Mouse (Mus musculus): ENCODE results near the gene Atp6v1f. TPM values are rescaled to one million over a fixed set of nuclear protein-coding genes. Genes with fewer than 3 reads are reported as not detected.

Atp6v1f gene
- total and polyA plus RNA-seq, 2 experiments from 2014 or later, result 302 to 361 TPM

GRCm38 (mm10) chr6:29484716-29485559 lies 17.4 kb downstream of the Atp6v1f start:
- DNase-seq (ENCODE audit: low spot score), result peak; percentile 75
- Histone ChIP-seq H3K9me3 (ENCODE audit: low read length) (no peaks in the 10 kb centered on the region), H3K36me3 (ENCODE audit: insufficient read depth, low read length) (no peaks in the 10 kb centered on the region), H3K9ac (replicated peaks; ENCODE audit: low read length, poor library complexity, severe bottlenecking) (no peak overlapping the region), H3K4me3 (ENCODE audit: low read depth, low read length) (peak overlapping the region; percentile 18; the same call in 1 of the 2 replicates), H3K27ac (ENCODE audit: low read depth, low read length) (no peak overlapping the region), H3K4me1 (ENCODE audit: insufficient read depth, low read length) (no peaks in the 10 kb centered on the region), H3K4me2 (ENCODE audit: low read depth, low read length, poor library complexity, severe bottlenecking) (peak overlapping the region; percentile 41), H3K27me3 (ENCODE audit: insufficient read depth, low read length) (peaks cover 17% of the 10 kb centered on the region; the same call in 1 of the 2 replicates)
- ATAC-seq (ENCODE audit: low FRiP score), result peak; percentile 36
- peak; percentile 91 for TF ChIP-seq CTCF (IDR thresholded peaks at IDR 0.05)
- WGBS, result 8% methylated on average over 25 of the region's 26 CpGs

GRCm38 (mm10) chr6:29485951-29486350 lies 18.4 kb downstream of the Atp6v1f start:
- WGBS, result 47% methylated on average over 2 of the region's 2 CpGs
- H3K9ac ChIP-seq (replicated peaks; ENCODE audit: low read length, poor library complexity, severe bottlenecking), result no peak overlapping the region
- TF ChIP-seq CTCF (IDR thresholded peaks at IDR 0.05), result no peak

DNA sequence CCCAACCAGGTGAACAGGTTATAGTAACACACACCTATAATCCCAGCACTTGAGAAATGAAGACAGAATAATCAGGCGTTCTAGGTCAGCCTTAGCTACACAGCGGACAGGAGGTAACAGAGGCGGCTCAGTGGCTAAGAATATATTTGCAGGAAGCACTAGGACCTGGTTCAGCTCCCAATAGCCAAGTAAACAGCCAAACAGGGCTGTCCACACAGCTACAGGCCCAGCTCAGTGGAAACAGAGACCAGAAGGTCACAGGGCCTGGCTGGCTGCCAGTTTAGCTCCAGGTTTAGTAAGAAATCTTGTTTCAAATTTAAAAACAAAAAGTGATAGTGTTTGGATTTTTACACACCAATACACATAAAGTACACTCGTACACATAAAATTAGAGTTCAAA lies 26.6 kb downstream of the Atp6v1f start:
- WGBS, result 90% methylated on average over 4 of the region's 4 CpGs
- peaks cover 9% of the 10 kb centered on the region; the same call in 1 of the 2 replicates for H3K4me1 ChIP-seq (ENCODE audit: insufficient read depth, low read length)
- no peak for ATAC-seq (ENCODE audit: low FRiP score)

More at GRCm38 (mm10) chr6:29485951-29486350, 18.4 kb downstream of the Atp6v1f start:
- Histone ChIP-seq H3K4me2 (ENCODE audit: low read depth, low read length, poor library complexity, severe bottlenecking) (no peak overlapping the region), H3K4me3 (ENCODE audit: low read depth, low read length) (no peak overlapping the region), H3K27me3 (ENCODE audit: insufficient read depth, low read length) (peaks cover 17% of the 10 kb centered on the region; the same call in 1 of the 2 replicates), H3K4me1 (ENCODE audit: insufficient read depth, low read length) (no peaks in the 10 kb centered on the region), H3K27ac (ENCODE audit: low read depth, low read length) (no peak overlapping the region), H3K9me3 (ENCODE audit: low read length) (no peaks in the 10 kb centered on the region), H3K36me3 (ENCODE audit: insufficient read depth, low read length) (no peaks in the 10 kb centered on the region)
- ATAC-seq (ENCODE audit: low FRiP score), result no peak
- DNase-seq (ENCODE audit: low spot score), result no peak

GRCm38 (mm10) chr6:29496270-29496669 lies 28.8 kb downstream of the Atp6v1f start:
- H3K4me1 ChIP-seq (ENCODE audit: insufficient read depth, low read length), result peaks cover 9% of the 10 kb centered on the region; the same call in 1 of the 2 replicates
- H3K9me3 ChIP-seq (ENCODE audit: low read length), result no peaks in the 10 kb centered on the region
- no peak for DNase-seq (ENCODE audit: low spot score)
- H3K4me3 ChIP-seq (ENCODE audit: low read depth, low read length), result no peak overlapping the region
- H3K9ac ChIP-seq (replicated peaks; ENCODE audit: low read length, poor library complexity, severe bottlenecking), result 0 out of 2 replicates have a peak overlapping the region, but pooled peaks have one; percentile 4
- no peak for TF ChIP-seq CTCF (IDR thresholded peaks at IDR 0.05)
- H3K36me3 ChIP-seq (ENCODE audit: insufficient read depth, low read length), result 0 out of 2 replicates have a peak, but pooled peaks cover 3% of the 10 kb centered on the region
- no peak overlapping the region for H3K4me2 ChIP-seq (ENCODE audit: low read depth, low read length, poor library complexity, severe bottlenecking)
- peak; percentile 15; the same call in 1 of the 2 replicates for ATAC-seq (ENCODE audit: low FRiP score)
- no peak overlapping the region for H3K27ac ChIP-seq (ENCODE audit: low read depth, low read length)
- H3K27me3 ChIP-seq (ENCODE audit: insufficient read depth, low read length), result peaks cover 17% of the 10 kb centered on the region
- WGBS, result 17% methylated on average over 24 of the region's 25 CpGs

More for the DNA sequence above, 26.6 kb downstream of the Atp6v1f start:
- H3K9me3 ChIP-seq (ENCODE audit: low read length), result no peaks in the 10 kb centered on the region
- TF ChIP-seq CTCF (IDR thresholded peaks at IDR 0.05), result no peak
- H3K4me3 ChIP-seq (ENCODE audit: low read depth, low read length), result no peak overlapping the region
- H3K4me2 ChIP-seq (ENCODE audit: low read depth, low read length, poor library complexity, severe bottlenecking), result no peak overlapping the region
- H3K9ac ChIP-seq (replicated peaks; ENCODE audit: low read length, poor library complexity, severe bottlenecking), result no peak overlapping the region
- H3K27me3 ChIP-seq (ENCODE audit: insufficient read depth, low read length), result peaks cover 17% of the 10 kb centered on the region
- H3K36me3 ChIP-seq (ENCODE audit: insufficient read depth, low read length), result 0 out of 2 replicates have a peak, but pooled peaks cover 3% of the 10 kb centered on the region
- no peak overlapping the region for H3K27ac ChIP-seq (ENCODE audit: low read depth, low read length)
- DNase-seq (ENCODE audit: low spot score), result no peak

GRCm38 (mm10) chr6:29497791-29498190 lies 30.3 kb downstream of the Atp6v1f start:
- DNase-seq (ENCODE audit: low spot score) (peak; percentile 50), ATAC-seq (ENCODE audit: low FRiP score) (peak; percentile 27; the same call in 1 of the 2 replicates)
- whole genome bisulfite sequencing, result 49% methylated on average over 2 of the region's 2 CpGs
- H3K4me1 ChIP-seq (ENCODE audit: insufficient read depth, low read length), result peaks cover 9% of the 10 kb centered on the region; the same call in 1 of the 2 replicates
- H3K4me3 ChIP-seq (ENCODE audit: low read depth, low read length), result no peak overlapping the region
- no peak overlapping the region for H3K4me2 ChIP-seq (ENCODE audit: low read depth, low read length, poor library complexity, severe bottlenecking)
- H3K9me3 ChIP-seq (ENCODE audit: low read length), result no peaks in the 10 kb centered on the region
- H3K9ac ChIP-seq (replicated peaks; ENCODE audit: low read length, poor library complexity, severe bottlenecking), result no peak overlapping the region
- peaks cover 17% of the 10 kb centered on the region for H3K27me3 ChIP-seq (ENCODE audit: insufficient read depth, low read length)
- no peak overlapping the region for H3K27ac ChIP-seq (ENCODE audit: low read depth, low read length)
- TF ChIP-seq CTCF (IDR thresholded peaks at IDR 0.05), result no peak
- H3K36me3 ChIP-seq (ENCODE audit: insufficient read depth, low read length), result no peaks in the 10 kb centered on the region

DNA sequence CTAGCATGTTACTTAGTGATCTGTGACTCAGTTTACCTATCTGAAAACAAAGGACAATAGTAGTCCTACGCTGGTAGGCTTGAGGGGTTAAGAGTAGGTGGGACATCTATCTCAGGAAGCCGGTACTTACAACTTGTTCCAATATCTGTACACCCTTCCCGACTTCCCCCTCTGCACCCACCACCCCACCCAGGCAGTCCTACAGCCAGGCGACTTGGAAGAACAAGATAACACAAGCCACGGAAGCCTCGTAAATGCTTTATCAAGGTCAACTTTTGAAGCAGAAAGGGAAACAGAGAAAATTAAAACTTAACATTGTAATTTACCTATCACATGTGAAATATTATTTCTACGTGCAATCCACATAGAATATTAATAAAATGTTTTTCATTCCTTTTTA lies 32.7 kb downstream of the Atp6v1f start:
- 93% methylated on average over 7 of the region's 7 CpGs for WGBS
- Histone ChIP-seq H3K9me3 (ENCODE audit: low read length) (no peaks in the 10 kb centered on the region), H3K27me3 (ENCODE audit: insufficient read depth, low read length) (peaks cover 17% of the 10 kb centered on the region), H3K4me3 (ENCODE audit: low read depth, low read length) (no peak overlapping the region), H3K4me1 (ENCODE audit: insufficient read depth, low read length) (peaks cover 9% of the 10 kb centered on the region; the same call in 1 of the 2 replicates), H3K36me3 (ENCODE audit: insufficient read depth, low read length) (no peaks in the 10 kb centered on the region), H3K4me2 (ENCODE audit: low read depth, low read length, poor library complexity, severe bottlenecking) (no peak overlapping the region), H3K9ac (replicated peaks; ENCODE audit: low read length, poor library complexity, severe bottlenecking) (no peak overlapping the region), H3K27ac (ENCODE audit: low read depth, low read length) (no peak overlapping the region)
- no peak for DNase-seq (ENCODE audit: low spot score)
- no peak for TF ChIP-seq CTCF (IDR thresholded peaks at IDR 0.05)
- ATAC-seq (ENCODE audit: low FRiP score), result no peak
